Mouse (Mus musculus): ENCODE measurements around the gene Ap1s2. TPM values are rescaled to one million over a fixed set of nuclear protein-coding genes. Genes with fewer than 3 reads are reported as not detected.

Gene Ap1s2
- total RNA-seq (2021), result 10 to 100 TPM; 38.9 to 42.3 TPM
- long read RNA-seq, partial matches to known transcripts, result 2 of 36 reads
- long read RNA-seq, other reads (novel, unspliced or antisense), result 30 of 36 reads

DNA sequence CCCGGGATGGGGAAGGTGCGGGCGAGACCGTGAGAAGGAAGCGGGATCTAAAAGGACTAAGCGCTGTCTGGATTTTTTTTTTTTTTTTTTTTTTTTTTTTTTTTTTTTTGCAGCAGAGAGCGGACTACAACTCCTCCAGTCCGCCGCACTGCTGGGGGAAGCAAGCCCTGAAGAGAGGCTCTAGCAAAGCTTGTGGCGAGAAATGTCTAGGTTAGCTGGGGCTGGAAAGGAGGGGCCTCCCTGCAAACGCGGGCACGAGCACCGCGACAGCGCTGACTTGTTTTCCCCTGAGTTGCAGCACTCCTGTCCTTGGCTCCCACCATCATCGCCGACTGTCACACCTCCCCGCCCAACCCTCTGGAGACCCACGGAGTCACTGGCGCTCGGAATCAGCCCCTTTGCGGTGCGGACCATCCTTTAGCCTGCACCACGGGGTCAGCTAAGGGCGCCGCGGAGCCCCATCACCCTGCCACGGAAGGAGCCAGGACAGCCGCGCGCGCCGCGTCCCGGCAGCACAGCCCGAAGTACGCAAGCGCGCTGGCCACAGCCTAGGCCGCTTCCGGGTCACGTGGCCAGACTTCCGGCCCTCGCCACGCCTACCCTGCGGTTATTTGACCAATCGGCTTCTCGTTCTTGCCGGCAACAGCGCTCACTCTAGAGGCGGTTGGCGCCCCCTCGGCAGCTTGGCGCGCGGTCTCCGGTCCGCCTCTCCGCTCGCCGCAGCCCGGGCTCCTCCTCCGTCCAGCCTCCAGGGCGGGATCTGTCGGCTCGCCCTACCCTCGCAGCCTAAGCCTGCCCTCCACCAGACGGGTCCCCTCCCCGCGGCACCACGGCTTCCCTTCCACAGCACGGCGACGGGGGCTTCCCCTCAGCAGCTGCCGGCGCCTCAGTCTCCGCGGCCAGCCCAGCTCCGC lies at the start of gene Ap1s2:
Gene Ap1s2, plus strand, starts transcription at position 681 of the 914 bp plus-strand sequence.
- DNase-seq (ENCODE audit: low spot score in 2 of 2), result peak; percentile 92 to 97

DNA sequence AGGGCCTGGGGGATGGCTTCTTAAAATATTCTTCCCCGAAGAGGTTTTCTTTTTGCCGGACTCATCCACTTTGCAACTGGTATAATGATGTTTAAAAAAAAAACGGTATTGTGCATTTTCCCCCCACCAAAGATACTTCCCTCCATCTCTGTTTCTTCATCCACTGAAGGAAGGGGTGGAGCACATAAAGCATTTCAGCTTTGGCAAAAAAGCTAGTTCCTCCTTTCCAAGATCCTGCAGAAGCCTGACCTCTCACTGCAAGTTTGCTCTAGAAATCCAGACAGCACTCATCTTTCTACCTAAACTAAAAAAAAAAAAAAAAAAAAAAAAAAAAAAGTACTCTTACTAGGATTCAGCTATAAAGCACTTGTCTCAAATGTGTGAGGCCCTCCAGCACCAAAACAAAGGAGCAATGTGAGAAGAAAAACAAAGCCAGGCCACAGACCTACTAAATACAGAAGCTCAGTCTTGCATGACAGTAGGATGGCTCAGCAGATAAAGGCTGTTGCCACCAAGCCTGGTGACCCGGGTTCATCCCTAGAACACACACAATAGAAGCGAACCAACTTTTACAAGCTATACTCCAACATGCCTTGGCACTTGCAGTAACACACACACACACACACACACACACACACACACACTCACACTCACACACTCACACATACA lies 41.0 kb upstream of the Ap1s2 start:
- no peak for DNase-seq (ENCODE audit: low spot score in 2 of 2)

DNA sequence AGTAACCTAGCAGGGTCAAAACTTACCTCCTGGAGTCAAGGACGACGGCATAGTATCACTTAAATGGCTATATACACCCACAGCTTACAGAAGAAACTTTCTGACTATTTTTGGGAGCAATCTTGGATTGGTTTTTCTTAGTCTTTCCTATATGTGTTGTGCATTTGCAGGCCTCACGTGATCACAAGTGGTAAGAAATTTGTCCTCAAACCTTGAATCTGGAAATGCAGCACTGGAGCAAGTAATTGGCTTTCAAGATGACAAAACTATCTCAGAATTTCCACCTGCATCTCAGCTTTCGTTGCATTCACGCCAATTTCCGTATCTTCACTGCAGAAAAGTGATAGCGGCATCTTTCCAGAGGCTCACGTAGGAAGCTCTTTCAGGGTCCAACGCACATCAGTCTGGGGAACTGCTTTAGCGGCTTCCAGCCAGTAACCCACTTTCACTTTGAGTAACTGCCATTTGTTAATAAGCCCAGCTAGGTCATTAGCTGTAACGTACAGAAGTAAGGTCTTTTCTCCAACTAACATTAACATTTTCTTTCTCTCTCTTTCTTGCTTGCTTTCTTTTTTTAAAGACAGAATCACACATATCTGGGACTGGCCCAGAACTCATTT lies 40.0 kb upstream of the Ap1s2 start:
- DNase-seq (ENCODE audit: low spot score in 2 of 2), result no peak

DNA sequence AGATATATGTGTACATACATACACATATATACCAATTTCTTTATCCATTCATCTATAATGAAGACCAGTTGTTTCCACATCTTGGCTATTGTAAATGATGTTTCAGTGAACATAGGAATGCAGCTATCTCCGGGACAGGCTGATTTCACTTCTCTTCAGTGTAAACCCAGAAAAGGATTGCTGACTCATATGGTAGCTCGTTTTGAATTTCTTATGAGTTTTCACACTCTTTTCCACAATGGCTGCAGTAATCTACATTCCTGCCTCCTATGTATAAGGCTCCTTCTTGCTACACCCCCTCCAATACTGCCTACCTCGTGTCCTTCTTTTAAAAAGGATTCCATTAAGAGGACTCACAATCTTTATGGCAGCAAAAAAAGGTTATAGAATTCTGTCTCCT lies 32.9 kb upstream of the Ap1s2 start:
- DNase-seq (ENCODE audit: low spot score in 2 of 2), result no peak

DNA sequence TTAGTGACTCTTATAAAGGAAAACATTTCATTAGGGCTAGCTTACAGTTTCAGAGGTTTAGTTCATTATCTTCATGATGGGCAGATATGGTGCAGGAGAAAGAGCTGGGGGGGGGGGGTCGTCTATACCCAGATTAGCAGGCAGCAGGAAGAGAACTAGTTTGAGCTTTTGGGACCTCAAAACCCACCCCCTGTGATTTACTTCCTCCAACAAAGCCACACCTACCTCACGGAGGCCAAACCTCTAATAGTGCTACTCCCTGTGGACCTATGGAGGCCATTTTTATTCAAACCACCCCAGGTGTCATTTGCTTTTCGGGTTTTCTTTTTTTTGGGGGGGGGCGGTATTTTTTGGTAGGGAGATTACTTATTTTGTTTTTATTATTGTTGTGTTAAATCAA lies 32.2 kb upstream of the Ap1s2 start:
- no peak for DNase-seq (ENCODE audit: low spot score in 2 of 2)

DNA sequence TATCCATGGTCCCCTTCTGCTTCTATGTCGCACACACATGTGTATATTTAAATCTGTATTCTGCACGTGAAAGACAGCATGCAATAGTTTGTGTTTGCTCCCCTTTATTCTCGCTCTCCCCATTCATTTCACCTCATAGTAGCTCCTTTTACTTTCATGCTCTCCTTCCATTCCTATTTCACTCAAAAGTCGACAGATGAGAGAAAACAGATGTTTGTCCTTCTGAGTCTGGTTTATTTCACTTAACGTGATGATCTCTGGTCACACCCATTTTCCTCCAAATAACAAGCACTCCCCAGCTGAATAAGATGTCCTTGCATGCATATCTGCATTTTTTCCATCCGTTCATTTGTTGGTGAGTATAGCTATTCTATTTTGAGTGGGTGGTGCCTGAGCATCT lies 29.8 kb upstream of the Ap1s2 start:
- DNase-seq (ENCODE audit: low spot score in 2 of 2), result no peak

DNA sequence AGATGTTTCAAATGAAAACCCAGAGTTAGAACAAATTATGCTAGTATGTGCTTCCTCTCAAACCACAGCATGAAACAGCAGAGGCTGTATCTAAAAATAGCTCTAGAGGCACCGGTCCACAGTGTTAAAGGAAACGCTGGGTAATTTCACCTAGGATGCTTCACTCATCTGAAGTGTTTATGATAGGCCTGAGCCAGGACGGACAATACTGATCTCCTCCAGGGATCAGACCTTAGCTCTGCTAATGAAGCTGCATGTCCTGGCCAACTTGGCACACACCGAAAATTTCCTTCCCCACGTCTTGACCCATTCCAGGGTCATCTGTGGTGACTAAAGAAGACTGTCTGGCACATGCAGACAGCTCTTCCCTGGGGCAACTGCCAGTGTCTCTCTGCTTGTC lies 29.4 kb upstream of the Ap1s2 start:
- DNase-seq (ENCODE audit: low spot score in 2 of 2), result no peak

DNA sequence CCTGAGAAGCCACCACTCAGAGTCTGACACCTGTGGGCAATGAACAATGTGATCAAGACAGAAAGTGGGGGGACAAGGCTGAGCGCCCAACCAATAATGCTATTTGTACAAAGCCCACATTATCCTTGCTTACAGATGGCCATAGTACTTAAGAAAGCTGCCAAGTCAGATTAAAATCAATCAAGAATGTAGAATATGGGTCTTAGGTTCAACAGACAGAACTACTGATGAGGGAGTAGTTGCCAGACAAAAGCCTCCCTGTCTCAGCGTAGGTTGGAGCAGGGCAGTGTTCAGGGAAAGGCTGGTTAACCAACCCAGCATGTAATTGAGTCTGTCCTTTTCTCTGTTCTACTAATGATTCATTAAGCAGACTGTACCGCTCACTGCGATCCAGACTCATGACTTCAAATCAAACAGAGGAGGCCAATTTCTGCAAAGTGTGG lies 23.3 kb upstream of the Ap1s2 start:
- DNase-seq (ENCODE audit: low spot score in 2 of 2), result no peak

DNA sequence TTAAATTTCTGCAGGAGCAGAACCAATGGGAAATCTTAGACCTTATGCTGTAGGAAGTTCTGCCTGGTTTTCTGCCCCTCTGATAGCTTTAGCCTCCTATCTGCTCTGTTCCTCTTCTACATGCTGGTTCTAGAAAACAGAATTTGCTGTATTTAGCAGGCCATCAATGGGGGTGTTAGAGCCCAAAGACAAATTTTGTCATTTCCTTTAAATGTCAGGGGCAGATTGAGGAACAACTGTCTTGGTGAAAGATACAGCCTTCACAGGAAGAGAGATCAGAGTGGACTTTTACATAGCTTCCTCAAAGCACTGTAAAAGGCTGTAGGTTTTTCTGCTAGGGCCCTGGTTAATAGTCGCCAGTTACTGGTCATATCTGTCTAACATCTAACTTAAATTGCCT lies 11.5 kb upstream of the Ap1s2 start:
- DNase-seq (ENCODE audit: low spot score in 2 of 2), result no peak

DNA sequence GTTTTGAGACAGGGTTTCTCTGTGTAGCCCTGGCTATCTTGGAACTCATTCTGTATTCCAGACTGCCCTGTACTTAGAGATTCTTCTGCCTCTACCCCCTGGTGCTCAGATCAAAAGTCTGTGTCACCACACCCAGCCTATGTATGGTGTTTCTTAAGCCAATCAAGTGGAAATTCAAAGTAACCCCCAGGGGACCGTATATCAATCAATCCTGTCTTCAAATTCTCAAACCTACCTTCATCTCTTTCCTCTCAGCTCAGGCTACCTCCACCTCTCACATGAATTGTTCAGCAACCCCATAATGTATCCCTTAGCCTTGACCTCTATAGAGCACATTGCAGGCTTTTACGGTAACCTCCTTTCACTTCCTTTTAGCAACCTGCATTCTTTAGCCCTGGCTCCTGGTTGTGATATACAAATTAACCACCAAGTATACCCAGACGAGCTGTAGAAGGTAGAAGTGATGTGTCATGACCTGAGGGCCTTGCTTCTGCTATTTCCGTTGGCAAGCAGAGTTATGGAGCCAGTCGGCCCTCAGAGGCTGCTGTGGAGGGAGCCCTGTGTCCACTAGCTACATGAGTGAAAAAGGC lies 9.3 kb upstream of the Ap1s2 start:
- no peak for DNase-seq (ENCODE audit: low spot score in 2 of 2)

DNA sequence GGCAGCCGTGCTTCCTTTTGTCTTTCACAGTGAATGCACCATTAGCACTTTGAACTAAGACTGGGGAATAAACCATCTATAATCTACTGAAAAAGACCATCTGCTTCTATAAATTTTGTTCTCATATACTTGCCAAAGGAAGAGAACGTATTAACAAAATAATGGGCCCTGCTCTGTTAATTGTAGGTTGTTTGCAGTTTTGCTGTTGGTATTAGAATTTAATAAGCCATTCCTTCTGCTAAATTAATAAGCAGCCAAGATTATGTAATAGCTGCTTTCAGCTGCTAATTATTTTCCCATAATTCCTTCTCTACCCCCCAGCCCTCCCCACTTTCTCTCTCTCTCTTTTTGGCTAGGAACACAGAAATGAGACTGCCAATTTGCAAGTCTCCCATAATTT lies 2.0 kb upstream of the Ap1s2 start:
- peak in 1 of 2 experiments; percentile 15 for DNase-seq (ENCODE audit: low spot score in 2 of 2)

DNA sequence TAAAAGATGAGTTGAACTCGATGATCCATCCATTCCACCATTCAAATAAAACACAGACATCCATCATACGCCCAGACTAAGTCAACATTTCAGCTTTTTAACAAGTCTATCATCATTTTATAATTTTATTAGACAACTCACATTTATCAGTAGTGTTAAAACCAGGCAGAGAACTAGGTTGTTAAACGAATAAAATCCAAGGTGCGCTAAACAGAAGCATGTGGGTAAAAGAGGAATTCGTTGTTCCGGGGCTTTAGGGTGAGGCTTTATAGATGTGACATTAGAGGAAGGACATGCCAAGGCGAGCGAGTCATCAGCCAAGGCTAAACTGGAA lies 847 bp upstream of the Ap1s2 start:
- DNase-seq (ENCODE audit: low spot score in 2 of 2), result no peak

DNA sequence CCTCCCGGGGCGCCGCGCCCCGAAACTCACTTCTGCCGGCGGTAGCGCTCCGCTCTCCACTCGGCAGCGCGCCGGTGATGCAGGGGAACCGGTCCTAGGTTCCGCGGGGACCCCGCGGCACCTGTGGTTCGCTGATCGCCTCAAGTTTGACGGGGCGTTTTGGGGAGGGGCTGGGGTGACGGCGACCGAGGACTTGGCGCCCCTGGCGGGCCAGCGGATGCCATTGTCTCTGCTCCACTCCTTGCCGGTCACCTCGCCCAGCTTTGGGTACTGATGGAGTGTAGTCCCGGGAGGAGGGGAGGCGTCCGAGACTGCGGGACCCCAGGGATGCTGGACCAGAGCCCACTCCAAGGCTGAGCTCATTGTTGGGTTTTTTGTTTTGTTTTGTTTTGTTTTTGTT lies 564 bp downstream of the Ap1s2 start:
- DNase-seq (ENCODE audit: low spot score in 2 of 2), result peak in 1 of 2 experiments; percentile 24

DNA sequence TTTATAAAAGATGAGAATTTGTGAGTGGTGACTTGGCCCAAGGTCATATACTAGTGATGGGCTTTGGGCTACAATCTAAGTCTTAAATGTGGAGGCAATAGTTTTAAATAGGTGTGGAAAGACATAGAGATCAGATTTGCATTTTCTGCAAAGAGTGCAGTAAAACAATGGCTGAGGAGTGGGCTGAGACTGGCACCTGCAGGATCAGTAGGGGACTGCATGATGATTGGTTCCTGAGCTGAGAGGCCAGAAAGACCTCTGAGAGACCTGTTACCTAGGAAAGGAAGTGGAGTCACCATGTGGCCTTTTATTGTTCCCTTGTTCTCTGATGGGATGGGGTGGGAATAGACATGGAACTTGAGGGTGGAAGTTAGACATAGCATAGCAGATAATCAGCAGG lies 4.0 kb downstream of the Ap1s2 start:
- DNase-seq (ENCODE audit: low spot score in 2 of 2), result no peak

DNA sequence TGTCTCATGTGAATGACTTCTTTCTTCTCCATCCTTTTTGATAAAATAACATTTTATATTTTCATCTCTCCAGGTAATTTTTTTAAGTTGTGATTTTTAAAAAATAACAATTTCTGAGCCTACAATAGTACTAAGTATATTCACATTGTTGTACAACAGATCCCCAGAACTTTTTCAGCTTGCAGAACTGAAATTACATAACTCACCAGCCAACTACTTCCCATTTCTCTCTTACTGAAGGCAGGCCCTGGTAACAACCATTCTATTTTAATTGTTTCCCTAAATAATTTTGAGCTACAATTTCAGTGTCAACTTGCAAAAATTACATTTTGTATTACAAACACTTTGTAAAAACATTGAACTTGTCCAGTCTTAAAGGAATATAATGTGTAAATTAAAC lies 20.7 kb downstream of the Ap1s2 start:
- no peak for DNase-seq (ENCODE audit: low spot score in 2 of 2)

DNA sequence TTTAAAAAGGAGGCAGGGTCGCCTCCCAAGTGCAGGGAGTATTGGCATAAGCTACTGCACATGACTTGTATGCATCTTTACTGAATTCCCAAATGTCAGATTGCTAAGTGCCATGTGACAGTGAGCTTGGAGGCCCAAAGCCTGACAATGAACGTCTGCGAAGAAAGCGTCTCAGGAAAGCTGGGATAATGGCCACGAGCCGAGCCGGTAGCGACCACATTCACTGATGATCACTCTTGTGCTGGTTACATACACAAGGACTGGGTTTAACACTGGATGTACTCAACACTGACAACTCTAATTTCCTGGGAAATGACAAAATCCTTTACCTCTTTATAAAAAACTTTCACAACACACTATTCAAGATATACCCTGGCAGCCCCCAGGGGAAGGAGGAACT lies 25.9 kb downstream of the Ap1s2 start:
- DNase-seq (ENCODE audit: low spot score in 2 of 2), result no peak

DNA sequence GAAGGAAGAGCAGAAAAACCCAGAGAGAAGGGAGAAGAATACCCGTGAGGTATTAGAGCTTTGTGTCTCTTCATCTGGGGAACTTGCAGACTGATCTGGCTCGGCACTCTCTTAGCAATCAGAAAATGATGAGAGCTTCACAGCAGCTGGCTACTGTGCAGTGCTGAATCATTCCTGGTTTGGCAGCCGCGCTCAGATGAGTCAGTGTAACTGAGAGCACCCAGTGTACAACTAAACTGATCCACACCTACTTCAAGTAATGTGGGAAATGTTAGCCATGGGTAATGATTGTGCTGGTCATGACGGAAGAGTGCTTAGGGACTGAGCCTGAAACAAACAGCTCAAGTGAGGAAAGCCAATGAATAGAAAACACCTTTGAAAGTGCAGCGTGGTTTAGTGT lies 29.8 kb downstream of the Ap1s2 start:
- peak; percentile 56 to 70 for DNase-seq (ENCODE audit: low spot score in 2 of 2)

DNA sequence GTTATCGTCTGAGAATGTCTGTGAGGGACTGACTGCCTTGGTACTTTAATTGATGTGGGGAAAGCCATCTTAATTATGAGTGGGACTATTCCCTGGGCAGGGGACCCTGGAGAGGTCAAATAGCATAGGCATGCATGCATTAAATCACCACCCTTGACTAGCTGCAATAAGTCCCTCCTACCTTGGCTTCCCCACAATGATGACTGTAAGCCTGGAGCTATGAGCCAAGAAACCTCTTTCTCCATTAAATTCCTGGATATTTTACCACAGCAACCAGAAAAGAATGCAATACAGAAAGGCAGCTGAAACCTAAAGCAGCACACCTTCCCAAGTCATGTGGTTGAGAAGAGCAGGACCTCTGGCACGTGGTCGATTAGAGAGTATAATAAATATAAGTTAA lies 35.6 kb downstream of the Ap1s2 start:
- DNase-seq (ENCODE audit: low spot score in 2 of 2), result no peak

DNA sequence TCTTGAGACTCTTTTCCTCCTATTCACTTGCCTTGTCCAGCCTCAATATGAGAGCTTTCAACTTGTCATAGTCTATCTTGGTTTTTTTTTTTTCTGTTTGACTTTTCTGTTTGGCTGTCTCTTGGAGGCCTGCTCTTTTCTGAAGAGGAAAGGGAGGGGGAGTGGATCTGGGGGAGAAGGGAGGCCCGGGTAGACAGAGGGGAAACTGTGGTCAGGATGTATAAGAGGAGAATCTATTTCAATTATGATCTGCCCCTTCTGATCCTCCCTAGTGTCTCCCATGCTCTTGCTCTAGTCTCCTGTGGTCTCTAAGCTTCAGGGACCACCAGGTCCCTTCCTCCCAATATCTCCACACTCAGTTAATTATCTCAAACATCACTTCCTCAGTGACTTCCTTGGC lies 42.8 kb downstream of the Ap1s2 start:
- no peak for DNase-seq (ENCODE audit: low spot score in 2 of 2)

DNA sequence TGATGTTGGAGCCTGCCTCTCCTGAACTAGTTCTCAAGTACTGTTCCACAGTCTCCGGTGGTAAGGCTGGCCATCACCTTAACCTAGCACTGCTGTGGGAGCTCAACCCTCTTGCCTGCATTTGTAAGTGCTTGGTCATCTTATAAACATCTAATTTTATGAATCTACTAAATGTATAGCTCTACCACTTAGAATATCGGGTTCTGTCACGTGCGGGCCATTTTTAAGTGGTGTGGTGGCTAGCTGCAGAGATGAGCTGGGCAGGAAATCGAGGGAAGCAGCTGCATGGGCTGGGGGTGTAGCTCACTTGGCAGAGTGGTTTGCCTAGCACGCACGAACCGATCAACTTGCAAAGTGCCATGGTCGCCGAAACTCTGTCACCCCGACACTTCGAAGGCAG lies 48.6 kb downstream of the Ap1s2 start:
- no peak for DNase-seq (ENCODE audit: low spot score in 2 of 2)

DNA sequence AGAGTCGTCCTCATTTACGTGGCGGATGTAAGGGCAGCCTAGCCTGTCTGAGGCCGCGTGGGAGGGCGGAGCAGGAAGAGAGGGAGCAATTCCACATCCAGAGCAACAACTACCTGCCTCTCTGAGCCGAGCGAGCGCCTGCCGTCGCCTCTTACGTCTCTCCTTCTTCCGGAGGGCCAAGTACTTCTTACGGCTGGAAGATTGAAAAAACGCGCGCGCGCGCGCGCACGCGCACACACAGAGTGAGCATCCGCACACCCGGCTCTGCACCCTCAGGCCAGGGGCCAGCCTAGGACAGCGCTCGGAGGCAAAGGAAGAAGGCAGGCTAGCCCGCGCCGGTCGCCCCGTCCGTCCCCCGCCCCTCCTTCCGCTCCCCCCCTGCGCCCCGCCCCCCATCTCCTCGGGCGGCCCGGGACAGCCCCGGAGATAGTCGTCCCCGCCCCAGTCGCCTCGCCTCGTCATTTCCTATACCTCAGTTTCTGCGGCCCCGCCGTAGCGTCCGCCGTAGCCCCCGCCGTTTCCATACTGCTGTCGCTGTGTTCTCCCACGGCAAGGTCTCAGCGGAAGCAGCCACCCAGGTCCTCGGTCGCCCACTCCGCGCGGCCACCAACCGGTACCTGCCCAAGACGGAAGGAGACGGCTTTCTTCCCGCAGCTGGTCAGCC lies 49.1 kb downstream of the Ap1s2 start:
- DNase-seq (ENCODE audit: low spot score in 2 of 2), result peak in 1 of 2 experiments; percentile 25
